Mouse (Mus musculus) ES-Bruce4 (cell line): ENCODE data around the gene Clasp1. TPM values are rescaled to one million over a fixed set of nuclear protein-coding genes. Genes with fewer than 3 reads are reported as not detected.

Experiments used
- H3K27ac ChIP-seq: 2 replicates; pipeline ENCODE4 v1.5.1; 2012; ENCODE audit warnings: low read length, inconsistent platforms; ENCODE audit not compliant: insufficient read depth
- H3K27me3 ChIP-seq: 2 replicates; pipeline ENCODE4 v1.6.1; 2012; ENCODE audit warnings: mild to moderate bottlenecking, low read length, inconsistent platforms; ENCODE audit not compliant: control insufficient read depth, poor library complexity, insufficient read depth, severe bottlenecking
- H3K36me3 ChIP-seq: 2 replicates; pipeline ENCODE4 v1.6.1; 2012; ENCODE audit warnings: inconsistent platforms, mild to moderate bottlenecking, low read length, moderate library complexity; ENCODE audit not compliant: control insufficient read depth, poor library complexity, insufficient read depth, severe bottlenecking
- H3K4me1 ChIP-seq: one replicate; pipeline ENCODE4 v1.8.1; 2011; ENCODE audit warnings: low read length; ENCODE audit not compliant: control insufficient read depth, insufficient read depth
- H3K4me3 ChIP-seq: 2 replicates; pipeline ENCODE4 v1.5.1; 2011; ENCODE audit warnings: low read depth, mild to moderate bottlenecking, low read length
- H3K9ac ChIP-seq: 2 replicates; pipeline ENCODE4 v1.6.1; 2012; ENCODE audit warnings: low read depth, mild to moderate bottlenecking, inconsistent platforms; ENCODE audit not compliant: poor library complexity, severe bottlenecking
- H3K9me3 ChIP-seq: replicated peaks from 2 replicates; pipeline ENCODE4 v1.6.1; 2012; ENCODE audit warnings: mild to moderate bottlenecking, low read length, inconsistent platforms; ENCODE audit not compliant: control insufficient read depth, poor library complexity, insufficient read depth, severe bottlenecking
- CTCF ChIP-seq: IDR thresholded peaks from one replicate; pipeline ENCODE4 v1.8.1; 2011; ENCODE audit warnings: low read depth, low read length
- EP300 ChIP-seq: IDR thresholded peaks from 2 replicates; pipeline ENCODE4 v1.6.1; 2011; ENCODE audit warnings: low read depth, low read length; ENCODE audit not compliant: insufficient read depth
- POLR2A ChIP-seq: IDR thresholded peaks from one replicate; pipeline ENCODE4 v1.8.1; 2011; ENCODE audit warnings: low read length; ENCODE audit not compliant: insufficient read depth
- polyA plus RNA-seq: library from polyadenylated mRNA; stranded (reverse); fragments of >200 nt; gene quantifications from 2 replicates; pipeline ENCODE4 v1.2.4, GENCODE M21; 2011; ENCODE audit warnings: low read depth; ENCODE audit not compliant: missing spikeins, insufficient read depth, insufficient read length

Gene Clasp1
- polyA plus RNA-seq, 1 experiment, result 81.0 TPM

- Histone ChIP-seq H3K27me3 (no peaks in the 10 kb centered on the region), H3K9ac (0 out of 2 replicates have a peak overlapping the region, but pooled peaks have one; percentile 41), H3K36me3 (no peaks in the 10 kb centered on the region), H3K4me3 (no peak overlapping the region), H3K4me1 (no peaks in the 10 kb centered on the region), H3K27ac (no peak overlapping the region), H3K9me3 (no peaks in the 10 kb centered on the region)
- TF ChIP-seq CTCF (no peak), POLR2A (no peak), EP300 (no peak)
Measured at GRCm38 (mm10) chr1:118457883-118458259, 69.0 kb downstream of the Clasp1 start.

GRCm38 (mm10) chr1:118458279-118458678 is 69.4 kb downstream of the Clasp1 start:
- Histone ChIP-seq H3K4me3 (no peak overlapping the region), H3K27me3 (no peaks in the 10 kb centered on the region), H3K9me3 (no peaks in the 10 kb centered on the region), H3K36me3 (no peaks in the 10 kb centered on the region), H3K9ac (peak overlapping the region; percentile 41; the same call in 1 of the 2 replicates), H3K27ac (no peak overlapping the region), H3K4me1 (no peaks in the 10 kb centered on the region)
- TF ChIP-seq CTCF (no peak), EP300 (no peak), POLR2A (no peak)

- TF ChIP-seq EP300 (peak; percentile 80; the same call in 1 of the 2 replicates), POLR2A (peak; percentile 100), CTCF (no peak)
- H3K4me3 ChIP-seq, result peak overlapping the region; percentile 74
- H3K4me1 ChIP-seq, result no peaks in the 10 kb centered on the region
- H3K27me3 ChIP-seq, result no peaks in the 10 kb centered on the region
- no peaks in the 10 kb centered on the region for H3K9me3 ChIP-seq
- H3K9ac ChIP-seq, result peak overlapping the region; percentile 41
- H3K27ac ChIP-seq, result peak overlapping the region; percentile 94
- no peaks in the 10 kb centered on the region for H3K36me3 ChIP-seq
Measured at GRCm38 (mm10) chr1:118458963-118459920, 70.4 kb downstream of the Clasp1 start.

- Histone ChIP-seq H3K9ac (no peak overlapping the region), H3K9me3 (no peaks in the 10 kb centered on the region), H3K27ac (no peak overlapping the region), H3K4me1 (no peaks in the 10 kb centered on the region), H3K27me3 (no peaks in the 10 kb centered on the region), H3K36me3 (no peaks in the 10 kb centered on the region), H3K4me3 (no peak overlapping the region)
- TF ChIP-seq POLR2A, result no peak
- TF ChIP-seq EP300, result no peak
- no peak for TF ChIP-seq CTCF
Measured at GRCm38 (mm10) chr1:118460716-118461115, 71.9 kb downstream of the Clasp1 start.

GRCm38 (mm10) chr1:118466041-118466440 is 77.2 kb downstream of the Clasp1 start:
- Histone ChIP-seq H3K36me3 (no peaks in the 10 kb centered on the region), H3K9ac (no peak overlapping the region), H3K9me3 (no peaks in the 10 kb centered on the region), H3K4me1 (no peaks in the 10 kb centered on the region), H3K4me3 (no peak overlapping the region), H3K27ac (no peak overlapping the region), H3K27me3 (no peaks in the 10 kb centered on the region)
- no peak for TF ChIP-seq POLR2A
- TF ChIP-seq CTCF, result peak; percentile 66
- TF ChIP-seq EP300, result no peak

GRCm38 (mm10) chr1:118472386-118472785 is 83.5 kb downstream of the Clasp1 start:
- H3K9me3 ChIP-seq, result no peaks in the 10 kb centered on the region

More at GRCm38 (mm10) chr1:118472386-118472785, 83.5 kb downstream of the Clasp1 start:
- Histone ChIP-seq H3K4me1 (no peaks in the 10 kb centered on the region), H3K9ac (no peak overlapping the region), H3K36me3 (no peaks in the 10 kb centered on the region), H3K27me3 (no peaks in the 10 kb centered on the region), H3K4me3 (no peak overlapping the region), H3K27ac (no peak overlapping the region)
- no peak for TF ChIP-seq EP300
